ENCODE assay signal across 22 mouse cellular contexts in genomic region chr11:6111734-6112484, GRCm38 (mm10). TPM values are rescaled to one million over a fixed set of nuclear protein-coding genes. Genes with fewer than 3 reads are reported as not detected.
DNase-seq lines count a peak whose midpoint lies in the region; ATAC-seq and TF ChIP-seq lines count a peak whose summit lies in the region.
"Had no signal": no experiment of that assay in that cellular context is flagged by ENCODE, and none has a peak within 500 bp of the region (broad histone marks: within the 10 kb centered on the region; RNA-seq: fewer than 3 reads in every experiment).

No protein-coding gene starts in this region.

- H3K4me1 ChIP-seq in kidney, adult 2 months (ENCODE audit: control insufficient read depth, insufficient read depth, low read length) = no peaks in the 10 kb centered on the region
- H3K4me1 ChIP-seq in kidney, embryonic 14.5 days (ENCODE audit: control insufficient read depth, insufficient read depth, low read length) = no peaks in the 10 kb centered on the region
- 0 out of 2 replicates have a peak, but pooled peaks cover 3% of the 10 kb centered on the region for H3K4me1 ChIP-seq in intestine, embryonic 16.5 days (ENCODE audit: control insufficient read depth, insufficient read depth, low read length)
- H3K4me1 ChIP-seq in stomach, embryonic 15.5 days = no peaks in the 10 kb centered on the region
- H3K4me1 ChIP-seq: embryonic facial prominence, embryonic 10.5 days; forebrain, embryonic 13.5 days; heart, embryonic 15.5 days had no signal

- ATAC-seq in kidney, embryonic 14.5 days (ENCODE audit: low FRiP score, low TSS enrichment) = no peak
- ATAC-seq in intestine, embryonic 16.5 days = peak; percentile 100
- ATAC-seq in stomach, embryonic 15.5 days (ENCODE audit: insufficient read depth, low FRiP score, low read depth) = 0 out of 2 replicates have a peak, but pooled peaks have one; percentile 27
- ATAC-seq: activated CD4-positive, CD25-positive, alpha-beta regulatory T cell, adult 4 months; forebrain, embryonic 13.5 days; forebrain, postnatal 0 days; Patski had no signal

- no peak for TF ChIP-seq POLR2A in kidney, adult 2 months (IDR thresholded peaks at IDR 0.05; ENCODE audit: low read depth, low read length)

- DNase-seq in kidney, adult 2 months = peak; percentile 40
- peak; percentile 42 to 53 for DNase-seq in kidney, postnatal 36 days
- no peak for DNase-seq in kidney, adult 18-20 months
- no peak for DNase-seq in retina, postnatal 1 day
- no peak for DNase-seq in adrenal gland, postnatal 36 days
- DNase-seq: adrenal gland, postnatal 14 days; cerebellum, adult 18-20 months; cerebellum, postnatal 10 days; forebrain, postnatal 0 days; gastrocnemius, postnatal 14 days; heart, adult 2 months; heart, postnatal 14 days had no signal

- H3K36me3 ChIP-seq in kidney, adult 2 months (ENCODE audit: control insufficient read depth, insufficient read depth, low read length) = peaks cover 2% of the 10 kb centered on the region
- H3K36me3 ChIP-seq in kidney, embryonic 14.5 days (ENCODE audit: control insufficient read depth, insufficient read depth, low read length) = peaks cover 36% of the 10 kb centered on the region
- peaks cover 10% of the 10 kb centered on the region for H3K36me3 ChIP-seq in intestine, embryonic 16.5 days (ENCODE audit: control insufficient read depth, insufficient read depth, low read length)
- H3K36me3 ChIP-seq in stomach, embryonic 15.5 days = peaks cover 34% of the 10 kb centered on the region

- no peak overlapping the region for H3K9ac ChIP-seq in kidney, embryonic 14.5 days (ENCODE audit: low read depth, low read length)
- no peak overlapping the region for H3K9ac ChIP-seq in intestine, embryonic 16.5 days (ENCODE audit: low read depth, low read length)
- no peak overlapping the region for H3K9ac ChIP-seq in stomach, embryonic 15.5 days
- H3K9ac ChIP-seq: forebrain, embryonic 13.5 days; forebrain, postnatal 0 days; heart, embryonic 15.5 days had no signal

- no peak overlapping the region for H3K4me3 ChIP-seq in kidney, adult 2 months (ENCODE audit: insufficient read depth, low read depth, low read length)
- H3K4me3 ChIP-seq in kidney, embryonic 14.5 days (ENCODE audit: low read length) = no peak overlapping the region
- H3K4me3 ChIP-seq in intestine, embryonic 16.5 days (ENCODE audit: low read length) = no peak overlapping the region
- no peak overlapping the region for H3K4me3 ChIP-seq in stomach, embryonic 15.5 days (replicated peaks)
- H3K4me3 ChIP-seq: embryonic facial prominence, embryonic 10.5 days; forebrain, embryonic 13.5 days; heart, adult 2 months; heart, embryonic 15.5 days had no signal

- no peaks in the 10 kb centered on the region for H3K9me3 ChIP-seq in kidney, embryonic 14.5 days (ENCODE audit: control insufficient read depth, low read length)
- H3K9me3 ChIP-seq in intestine, embryonic 16.5 days (ENCODE audit: control insufficient read depth, low read length) = no peaks in the 10 kb centered on the region
- H3K9me3 ChIP-seq in stomach, embryonic 15.5 days = no peaks in the 10 kb centered on the region
- H3K9me3 ChIP-seq: embryonic facial prominence, embryonic 10.5 days; forebrain, embryonic 13.5 days; heart, embryonic 15.5 days had no signal

- 77% methylated on average over 5 of the region's 5 CpGs for WGBS in kidney, adult 2 months
- 91% methylated on average over 5 of the region's 5 CpGs for WGBS in kidney, embryonic 14.5 days
- WGBS in intestine, embryonic 16.5 days = 74% methylated on average over 5 of the region's 5 CpGs
- 91% methylated on average over 5 of the region's 5 CpGs for WGBS in stomach, embryonic 15.5 days

- H3K27me3 ChIP-seq in kidney, adult 2 months (replicated peaks; ENCODE audit: control insufficient read depth, insufficient read depth, low read length) = no peaks in the 10 kb centered on the region
- no peaks in the 10 kb centered on the region for H3K27me3 ChIP-seq in kidney, embryonic 14.5 days (ENCODE audit: control insufficient read depth, insufficient read depth, low read length)
- no peaks in the 10 kb centered on the region for H3K27me3 ChIP-seq in intestine, embryonic 16.5 days (replicated peaks; ENCODE audit: control insufficient read depth, insufficient read depth, low read length)
- H3K27me3 ChIP-seq in stomach, embryonic 15.5 days (replicated peaks) = no peaks in the 10 kb centered on the region
- H3K27me3 ChIP-seq: CH12.LX; forebrain, embryonic 13.5 days; heart, embryonic 15.5 days; Patski had no signal

- no peak overlapping the region for H3K27ac ChIP-seq in kidney, adult 2 months (ENCODE audit: insufficient read depth, low read depth, low read length)
- no peak overlapping the region for H3K27ac ChIP-seq in kidney, embryonic 14.5 days (ENCODE audit: low read depth, low read length)
- peak overlapping the region; percentile 81 for H3K27ac ChIP-seq in intestine, embryonic 16.5 days (ENCODE audit: low read length)
- no peak overlapping the region for H3K27ac ChIP-seq in stomach, embryonic 15.5 days
- H3K27ac ChIP-seq: embryonic facial prominence, embryonic 10.5 days; forebrain, embryonic 13.5 days; heart, adult 2 months; heart, embryonic 15.5 days had no signal

- TF ChIP-seq CTCF in kidney, adult 2 months (conservative IDR thresholded peaks at IDR 0.05; ENCODE audit: insufficient read depth, insufficient read length, low read depth, low read length) = no peak

- H3K4me2 ChIP-seq in kidney, embryonic 14.5 days (replicated peaks; ENCODE audit: low read depth, low read length) = no peak overlapping the region
- H3K4me2 ChIP-seq in intestine, embryonic 16.5 days (ENCODE audit: low read depth, low read length) = no peak overlapping the region
- H3K4me2 ChIP-seq in stomach, embryonic 15.5 days = no peak overlapping the region
- H3K4me2 ChIP-seq: forebrain, embryonic 13.5 days; heart, embryonic 11.5 days; heart, embryonic 15.5 days had no signal

RNA-seq across cellular contexts. Expression of gene Camk2b, which starts 45.7 kb away (rescaled TPM):
- 5.1 and 6.2 TPM in 2 replicates for polyA plus RNA-seq in kidney, adult 2 months (2012; rRNA removed)
- 4.2 and 4.4 TPM in 2 replicates for polyA plus RNA-seq in kidney, embryonic 14.5 days (2014; fragmentation: Nextera tagmentation; extraction: Ambion mirVana)
- polyA plus RNA-seq in intestine, embryonic 16.5 days (2015; fragmentation: Nextera tagmentation; extraction: Ambion mirVana) = 5.8 and 6.8 TPM in 2 replicates
- polyA plus RNA-seq in stomach, embryonic 15.5 days (2015; fragmentation: Nextera tagmentation; extraction: Ambion mirVana) = 4.0 and 5.4 TPM in 2 replicates
- 10 to 100 TPM in 1 of 2 experiments, 1 to 10 TPM in 1; 7.8 to 14.5 TPM for total RNA-seq in adrenal gland, postnatal 36 days (2021)

Comparison
In these comparisons a context has a peak if more than half of its experiments do, and no peak if none do; other contexts are left out.
1. DNase-seq: peak in kidney, adult 2 months (single experiment) and kidney, postnatal 36 days (2 of 2); none in kidney, adult 18-20 months (single experiment), retina, postnatal 1 day (single experiment) and adrenal gland, postnatal 36 days (0 of 2).